Mouse (Mus musculus): ENCODE measurements around the gene Ppfia1.

The Ppfia1 gene

GRCm38 (mm10) chr7:144489067-144489774, 64.3 kb downstream of the Ppfia1 start:
- no peak for DNase-seq (ENCODE audit: low spot score)

- no peak for DNase-seq (ENCODE audit: low spot score)
These were observed 73.2 kb downstream of the Ppfia1 start for GRCm38 (mm10) chr7:144480314-144480713.

- no peak for DNase-seq (ENCODE audit: low spot score)
These were observed 74.0 kb downstream of the Ppfia1 start for GRCm38 (mm10) chr7:144479569-144479968.

GRCm38 (mm10) chr7:144475741-144476140, 77.8 kb downstream of the Ppfia1 start:
- no peak for DNase-seq (ENCODE audit: low spot score)

GRCm38 (mm10) chr7:144473486-144473885, 80.0 kb downstream of the Ppfia1 start:
- DNase-seq (ENCODE audit: low spot score), result no peak

- no peak for DNase-seq (ENCODE audit: low spot score)
These were observed 82.4 kb downstream of the Ppfia1 start for GRCm38 (mm10) chr7:144471103-144471502.

- DNase-seq (ENCODE audit: low spot score), result peak; percentile 94
These were observed 82.9 kb downstream of the Ppfia1 start, which contains the start of gene Cttn for GRCm38 (mm10) chr7:144470545-144471059. TSS of gene Cttn (minus strand) at chr7:144471009.

- DNase-seq (ENCODE audit: low spot score), result peak; percentile 40
These were observed 83.5 kb downstream of the Ppfia1 start for GRCm38 (mm10) chr7:144469908-144470544.

- DNase-seq (ENCODE audit: low spot score), result peak; percentile 18
These were observed 84.3 kb downstream of the Ppfia1 start for GRCm38 (mm10) chr7:144469181-144469641.

- DNase-seq (ENCODE audit: low spot score), result no peak
These were observed 84.8 kb downstream of the Ppfia1 start for GRCm38 (mm10) chr7:144468741-144469140.

GRCm38 (mm10) chr7:144462577-144462976, 91.0 kb downstream of the Ppfia1 start:
- DNase-seq (ENCODE audit: low spot score), result no peak

- DNase-seq (ENCODE audit: low spot score), result no peak
These were observed 92.2 kb downstream of the Ppfia1 start for GRCm38 (mm10) chr7:144461246-144461902.

GRCm38 (mm10) chr7:144458881-144459280, 94.6 kb downstream of the Ppfia1 start:
- DNase-seq (ENCODE audit: low spot score), result no peak

- DNase-seq (ENCODE audit: low spot score), result no peak
These were observed 102.9 kb downstream of the Ppfia1 start for GRCm38 (mm10) chr7:144450661-144451060.

GRCm38 (mm10) chr7:144449637-144450570, 103.6 kb downstream of the Ppfia1 start:
- DNase-seq (ENCODE audit: low spot score), result no peak

GRCm38 (mm10) chr7:144448186-144448585, 105.3 kb downstream of the Ppfia1 start:
- DNase-seq (ENCODE audit: low spot score), result no peak

- DNase-seq (ENCODE audit: low spot score), result no peak
These were observed 106.4 kb downstream of the Ppfia1 start for GRCm38 (mm10) chr7:144447146-144447545.

GRCm38 (mm10) chr7:144444788-144445187, 108.7 kb downstream of the Ppfia1 start:
- no peak for DNase-seq (ENCODE audit: low spot score)

GRCm38 (mm10) chr7:144441976-144442375, 111.6 kb downstream of the Ppfia1 start:
- no peak for DNase-seq (ENCODE audit: low spot score)

- no peak for DNase-seq (ENCODE audit: low spot score)
These were observed 112.1 kb downstream of the Ppfia1 start for GRCm38 (mm10) chr7:144441466-144441865.

GRCm38 (mm10) chr7:144438811-144439210, 114.7 kb downstream of the Ppfia1 start:
- DNase-seq (ENCODE audit: low spot score), result no peak

- DNase-seq (ENCODE audit: low spot score), result no peak
These were observed 120.6 kb downstream of the Ppfia1 start for GRCm38 (mm10) chr7:144432920-144433319.

All from embryo, embryonic 10 days (tissue).